Mouse (Mus musculus) heart, postnatal 0 days (tissue): ENCODE measurements at regions not wholly inside any gene's neighbourhood (a gene's known extent, or its start where the extent isn't known, plus 50 kb on each side); places are given as distances from the start of the nearest gene placed in this dataset.

Experiments
- ATAC-seq: fragments of 200-750 bp; cut with Nextera tagmentation; 2 replicates; pipeline ENCODE4 v1.8.0; 2017; ENCODE audit warnings: low read depth, moderate number of reproducible peaks, moderate library complexity; ENCODE audit not compliant: insufficient read depth
- DNase-seq: peaks from one replicate; pipeline ENCODE4 v3.0.0-alpha.2; 2016; ENCODE audit warnings: low spot score
- H3K27ac ChIP-seq: fragments of 300-500 bp; sonication (generic); 2 replicates; pipeline ENCODE4 v1.5.1; 2014; ENCODE audit warnings: low read depth, mild to moderate bottlenecking
- H3K27me3 ChIP-seq: fragments of 300-500 bp; sonication (generic); 2 replicates; pipeline ENCODE4 v1.6.1; 2014; ENCODE audit warnings: low read length, mixed read lengths; ENCODE audit not compliant: control insufficient read depth, insufficient read depth
- H3K36me3 ChIP-seq: fragments of 300-500 bp; sonication (generic); replicated peaks from 2 replicates; pipeline ENCODE4 v1.6.1; 2014; ENCODE audit warnings: low read length, mixed read lengths; ENCODE audit not compliant: control insufficient read depth, insufficient read depth
- H3K4me1 ChIP-seq: fragments of 300-500 bp; sonication (generic); 2 replicates; pipeline ENCODE4 v1.6.1; 2014; ENCODE audit warnings: antibody characterized with exemption; ENCODE audit not compliant: control insufficient read depth, insufficient read depth
- H3K4me2 ChIP-seq: fragments of 300-500 bp; sonication (generic); 2 replicates; pipeline ENCODE4 v1.6.1; 2014; ENCODE audit warnings: low read depth, mild to moderate bottlenecking, low read length, moderate library complexity
- H3K4me3 ChIP-seq: fragments of 300-500 bp; sonication (generic); 2 replicates; pipeline ENCODE4 v1.5.1; 2014; ENCODE audit warnings: low read depth, low read length
- H3K9ac ChIP-seq: fragments of 300-500 bp; sonication (generic); replicated peaks from 2 replicates; pipeline ENCODE4 v1.6.1; 2014; ENCODE audit warnings: low read depth, low read length, mixed read lengths
- H3K9me3 ChIP-seq: fragments of 300-500 bp; sonication (generic); replicated peaks from 2 replicates; pipeline ENCODE4 v1.6.1; 2016; ENCODE audit warnings: low read length; ENCODE audit not compliant: control insufficient read depth
- CTCF ChIP-seq: IDR thresholded peaks from 2 replicates; pipeline ENCODE4 v1.5.1; 2016; ENCODE audit warnings: antibody characterized with exemption, control low read depth, low read depth
- EP300 ChIP-seq: IDR thresholded peaks from 2 replicates; pipeline ENCODE4 v1.6.1; 2016; ENCODE audit warnings: antibody characterized with exemption, low read depth
- WGBS: fragments of 180-500 bp; shearing (Covaris S2); extraction: QIAGEN DNeasy Blood & Tissue Kit; methylation state at CpG from one replicate; pipeline ENCODE4 v1.1.7; 2014; 5-methylcytosine and 5-hydroxymethylcytosine counted together

- ATAC-seq (peak; percentile 51; the same call in 1 of the 2 replicates), DNase-seq (no peak)
- Histone ChIP-seq H3K9ac (no peak overlapping the region), H3K4me3 (no peak overlapping the region), H3K27ac (no peak overlapping the region), H3K9me3 (no peaks in the 10 kb centered on the region), H3K36me3 (no peaks in the 10 kb centered on the region), H3K4me2 (no peak overlapping the region), H3K27me3 (no peaks in the 10 kb centered on the region), H3K4me1 (no peaks in the 10 kb centered on the region)
- WGBS: 76% methylated on average over 11 of the region's 11 CpGs
- TF ChIP-seq CTCF (no peak), EP300 (no peak)
These were observed 160.9 kb upstream of the Egln3 start for GRCm38 (mm10) chr12:54364381-54365095.

- no peak for TF ChIP-seq CTCF
- WGBS: 89% methylated on average over 4 of the region's 4 CpGs
- DNase-seq (no peak), ATAC-seq (no peak)
- Histone ChIP-seq H3K4me3 (no peak overlapping the region), H3K27ac (no peak overlapping the region), H3K9me3 (no peaks in the 10 kb centered on the region), H3K36me3 (no peaks in the 10 kb centered on the region), H3K27me3 (no peaks in the 10 kb centered on the region), H3K4me2 (no peak overlapping the region), H3K4me1 (no peaks in the 10 kb centered on the region), H3K9ac (no peak overlapping the region)
These were observed 158.1 kb upstream of the Egln3 start for GRCm38 (mm10) chr12:54361762-54362161.

GRCm38 (mm10) chr12:54354187-54354586 is 150.5 kb upstream of the Egln3 start:
- Histone ChIP-seq H3K27me3 (no peaks in the 10 kb centered on the region), H3K4me1 (peaks cover 7% of the 10 kb centered on the region), H3K27ac (no peak overlapping the region), H3K4me2 (no peak overlapping the region), H3K36me3 (no peaks in the 10 kb centered on the region), H3K9me3 (no peaks in the 10 kb centered on the region), H3K4me3 (no peak overlapping the region), H3K9ac (no peak overlapping the region)
- no peak for TF ChIP-seq EP300
- no peak for TF ChIP-seq CTCF
- no peak for ATAC-seq
- no peak for DNase-seq
- WGBS: 58% methylated on average over 6 of the region's 6 CpGs

GRCm38 (mm10) chr12:54353694-54354093 is 150.0 kb upstream of the Egln3 start:
- Histone ChIP-seq H3K27me3 (no peaks in the 10 kb centered on the region), H3K36me3 (no peaks in the 10 kb centered on the region), H3K9ac (no peak overlapping the region), H3K4me3 (no peak overlapping the region), H3K4me1 (peaks cover 7% of the 10 kb centered on the region), H3K9me3 (no peaks in the 10 kb centered on the region), H3K27ac (no peak overlapping the region), H3K4me2 (no peak overlapping the region)
- no peak for DNase-seq
- TF ChIP-seq CTCF (no peak), EP300 (no peak)
- no peak for ATAC-seq
- WGBS: 68% methylated on average over 7 of the region's 7 CpGs

- H3K4me3 ChIP-seq: no peak overlapping the region
- DNase-seq (no peak), ATAC-seq (no peak)
- no peak overlapping the region for H3K4me2 ChIP-seq
- TF ChIP-seq CTCF (peak; percentile 34), EP300 (no peak)
- peaks cover 7% of the 10 kb centered on the region for H3K4me1 ChIP-seq
- H3K36me3 ChIP-seq: no peaks in the 10 kb centered on the region
- no peaks in the 10 kb centered on the region for H3K9me3 ChIP-seq
- H3K27me3 ChIP-seq: no peaks in the 10 kb centered on the region
- no peak overlapping the region for H3K9ac ChIP-seq
- 82% methylated on average over 10 of the region's 10 CpGs for WGBS
- no peak overlapping the region for H3K27ac ChIP-seq
These were observed 149.4 kb upstream of the Egln3 start for GRCm38 (mm10) chr12:54352963-54353606.
